Mouse (Mus musculus): ENCODE measurements around the gene Crcp.
A peak's percentile ranks its signal among the peaks of the same experiment; 100 is the strongest.

GRCm38 (mm10) chr5:130079202-130080050, 50.3 kb downstream of the Crcp start:
- TF ChIP-seq CTCF (IDR thresholded peaks at IDR 0.05; ENCODE audit: extremely low read depth, insufficient read length, insufficient replicate concordance, low read depth, low read length) (no peak), POLR2A (IDR thresholded peaks at IDR 0.05; ENCODE audit: low read depth, low read length) (peak; percentile 85)
